Mouse (Mus musculus) embryonic facial prominence, embryonic 13.5 days (tissue): ENCODE measurements around the gene Gjb3. TPM values are rescaled to one million over a fixed set of nuclear protein-coding genes. Genes with fewer than 3 reads are reported as not detected.

Experiments
- ATAC-seq: fragments of 200-750 bp; cut with Nextera tagmentation; 2 replicates; pipeline ENCODE4 v1.8.0; 2017; ENCODE audit warnings: low read depth; ENCODE audit not compliant: insufficient number of reproducible peaks, insufficient read depth, low FRiP score, low TSS enrichment
- H3K27ac ChIP-seq: fragments of 300-500 bp; sonication (generic); 2 replicates; pipeline ENCODE4 v1.5.1; 2015; ENCODE audit warnings: moderate library complexity, mild to moderate bottlenecking, inconsistent platforms
- H3K27me3 ChIP-seq: fragments of 300-500 bp; sonication (generic); 2 replicates; pipeline ENCODE4 v1.6.1; 2015; ENCODE audit warnings: mild to moderate bottlenecking, inconsistent platforms
- H3K36me3 ChIP-seq: fragments of 300-500 bp; sonication (generic); 2 replicates; pipeline ENCODE4 v1.6.1; 2015; ENCODE audit warnings: mild to moderate bottlenecking, inconsistent platforms
- H3K4me1 ChIP-seq: fragments of 300-500 bp; sonication (generic); 2 replicates; pipeline ENCODE4 v1.6.1; 2015; ENCODE audit warnings: inconsistent platforms
- H3K4me2 ChIP-seq: fragments of 300-500 bp; sonication (generic); 2 replicates; pipeline ENCODE4 v1.6.1; 2015; ENCODE audit warnings: moderate library complexity, mild to moderate bottlenecking, inconsistent platforms
- H3K4me3 ChIP-seq: fragments of 300-500 bp; sonication (generic); 2 replicates; pipeline ENCODE4 v1.5.1; 2015; ENCODE audit warnings: mild to moderate bottlenecking, inconsistent platforms
- H3K9ac ChIP-seq: fragments of 300-500 bp; sonication (generic); 2 replicates; pipeline ENCODE4 v1.6.1; 2015; ENCODE audit warnings: mild to moderate bottlenecking, inconsistent platforms
- H3K9me3 ChIP-seq: fragments of 300-500 bp; sonication (generic); 2 replicates; pipeline ENCODE4 v1.6.1; 2016; ENCODE audit warnings: inconsistent platforms
- WGBS: fragments of 180-500 bp; shearing (Covaris S2); methylation state at CpG from one replicate; pipeline ENCODE4 v1.1.7; 2015; ENCODE audit warnings: mixed read lengths; 5-methylcytosine and 5-hydroxymethylcytosine counted together
- polyA plus RNA-seq: library from polyadenylated mRNA; unstranded; fragments of >200 nt; fragmentation: Nextera tagmentation; extraction: Ambion mirVana; gene quantifications from 2 replicates; pipeline ENCODE4 v1.2.1, GENCODE M21; 2015

The Gjb3 gene
- polyA plus RNA-seq, 1 experiment from 2014 or later, result 4.7 TPM

DNA sequence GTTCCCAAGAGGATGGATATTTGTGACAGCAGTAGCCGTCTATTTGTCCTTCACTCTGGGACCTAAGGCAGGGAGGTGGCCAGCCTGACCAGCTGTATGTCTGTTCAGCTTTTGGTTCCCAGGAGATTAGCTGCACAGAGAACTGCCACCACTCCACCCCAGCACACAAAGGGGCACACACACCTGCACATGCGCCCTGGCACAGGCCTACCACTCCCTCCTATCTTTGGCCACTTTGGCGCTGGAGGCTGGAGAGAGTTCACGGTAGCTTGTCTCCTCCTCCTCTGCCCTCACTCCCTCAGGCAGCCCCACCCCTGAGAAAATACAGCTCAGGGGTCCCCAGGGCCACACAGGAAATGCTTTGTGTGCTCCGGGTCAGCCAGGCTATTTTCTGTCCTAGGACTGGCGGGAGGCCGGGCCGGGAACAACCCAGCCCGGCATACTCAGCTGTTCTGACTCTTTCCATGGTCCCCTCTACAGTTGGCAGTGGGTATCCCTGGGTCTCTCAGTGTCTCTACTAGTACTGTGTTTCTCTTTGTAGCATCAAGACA is 52.1 kb downstream of the Gjb3 start:
- no peak for ATAC-seq
- no peak overlapping the region for H3K27ac ChIP-seq
- H3K4me3 ChIP-seq, result no peak overlapping the region
- whole genome bisulfite sequencing, result 30% methylated on average over 9 of the region's 9 CpGs
- peaks cover 4% of the 10 kb centered on the region; the same call in 1 of the 2 replicates for H3K4me1 ChIP-seq
- no peaks in the 10 kb centered on the region for H3K27me3 ChIP-seq
- no peak overlapping the region for H3K9ac ChIP-seq
- no peaks in the 10 kb centered on the region for H3K9me3 ChIP-seq
- no peak overlapping the region for H3K4me2 ChIP-seq
- H3K36me3 ChIP-seq, result no peaks in the 10 kb centered on the region

Other genes starting within 250 kb of the Gjb3 start
- gene Tmem35b, start 207.2 kb downstream of the Gjb3 start, polyA plus RNA-seq, result 18.2 and 21.2 TPM in 2 replicates
- gene Dlgap3, start 161.6 kb downstream of the Gjb3 start, polyA plus RNA-seq, result 0.91 and 0.94 TPM in 2 replicates
- gene Smim12, start 87.1 kb downstream of the Gjb3 start, polyA plus RNA-seq, result 42.2 and 53.0 TPM in 2 replicates
- 11.1 and 14.3 TPM in 2 replicates for gene Gja4, start 16.8 kb downstream of the Gjb3 start, polyA plus RNA-seq
- 0.14 and 0.36 TPM in 2 replicates for gene Gjb4, start 23.2 kb upstream of the Gjb3 start, polyA plus RNA-seq
- gene Gjb5, start 27.3 kb upstream of the Gjb3 start, polyA plus RNA-seq, result 0.25 and 0.35 TPM in 2 replicates